Mouse (Mus musculus) olfactory bulb, adult 2 months (tissue): ENCODE results near the gene Gm17334.

Experiments
- CTCF ChIP-seq: fragments of 200-500 bp; IDR thresholded peaks from 2 replicates; pipeline ENCODE4 v1.5.1; 2012; ENCODE audit warnings: low read depth, mild to moderate bottlenecking, low read length, moderate library complexity; ENCODE audit not compliant: insufficient read depth
- POLR2A ChIP-seq: fragments of 200-500 bp; IDR thresholded peaks from 2 replicates; pipeline ENCODE4 v1.6.1; 2012; ENCODE audit warnings: mild to moderate bottlenecking, low read depth, low read length, moderate library complexity; ENCODE audit not compliant: insufficient read depth

GRCm38 (mm10) chr11:53798041-53798711, 25.2 kb upstream of the Gm17334 start:
- TF ChIP-seq CTCF (no peak), POLR2A (no peak)
